Mouse (Mus musculus): ENCODE measurements around the gene Efna5. TPM values are rescaled to one million over a fixed set of nuclear protein-coding genes. Genes with fewer than 3 reads are reported as not detected.

The Efna5 gene
- polyA plus RNA-seq, 1 experiment from 2014 or later = 70.3 TPM

DNA sequence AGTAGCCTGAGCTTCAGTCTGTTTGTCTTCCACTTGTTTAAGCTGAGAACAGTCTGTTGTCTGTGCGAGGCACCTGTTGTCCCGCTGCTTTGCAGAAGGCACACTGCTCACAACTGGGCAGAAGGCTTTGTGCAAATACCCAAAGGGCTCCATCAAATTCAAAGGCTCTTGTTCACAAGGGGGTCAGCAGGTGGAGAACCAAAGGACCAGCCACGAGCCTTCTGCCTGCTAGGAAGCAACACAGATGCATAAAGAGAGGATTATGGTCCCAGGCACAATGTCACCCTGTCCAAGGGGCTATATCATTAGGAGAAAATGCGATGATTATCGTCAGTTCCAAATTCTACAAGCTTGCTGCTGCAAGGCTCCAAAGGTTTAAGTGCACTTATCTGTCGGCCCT lies 141.1 kb downstream of the Efna5 start:
- ATAC-seq (replicated peaks; ENCODE audit: insufficient number of reproducible peaks, low FRiP score, low TSS enrichment, low read depth) = no peak
- Histone ChIP-seq H3K9me3 (replicated peaks; ENCODE audit: control insufficient read depth, low read length) (no peaks in the 10 kb centered on the region), H3K36me3 (replicated peaks; ENCODE audit: control insufficient read depth, insufficient read depth, low read depth, low read length) (no peaks in the 10 kb centered on the region), H3K27ac (replicated peaks; ENCODE audit: low read depth, low read length) (no peak overlapping the region), H3K4me2 (ENCODE audit: low read depth, low read length) (no peak overlapping the region), H3K4me3 (ENCODE audit: low read depth, low read length) (no peak overlapping the region), H3K4me1 (ENCODE audit: control insufficient read depth, insufficient read depth, low read length) (peaks cover 4% of the 10 kb centered on the region; the same call in 1 of the 2 replicates), H3K27me3 (ENCODE audit: control insufficient read depth, insufficient read depth, low read length) (no peaks in the 10 kb centered on the region), H3K9ac (replicated peaks; ENCODE audit: low read length) (no peak overlapping the region)
- no peak for DNase-seq (ENCODE audit: low spot score)
- 68% methylated on average over 6 of the region's 6 CpGs for WGBS

DNA sequence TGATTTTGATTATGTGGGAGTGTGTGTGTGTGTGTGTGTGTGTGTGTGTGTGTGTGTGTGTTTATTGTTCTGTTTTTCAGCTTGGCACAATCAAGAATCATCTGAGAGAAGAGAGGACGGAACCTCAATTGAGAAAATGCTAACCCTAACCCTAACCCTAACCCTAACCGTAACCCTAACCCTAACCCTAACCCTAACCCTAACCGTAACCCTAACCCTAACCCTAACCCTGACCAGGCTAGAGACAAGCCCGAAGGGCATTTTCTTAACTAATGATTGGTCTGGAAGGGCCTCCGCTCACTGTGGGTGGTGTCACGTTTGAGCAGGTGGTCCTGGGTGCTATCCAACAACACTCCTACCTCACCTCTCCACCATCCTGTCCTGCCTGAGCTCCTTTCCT lies 143.7 kb downstream of the Efna5 start:
- Histone ChIP-seq H3K27ac (replicated peaks; ENCODE audit: low read depth, low read length) (no peak overlapping the region), H3K4me2 (ENCODE audit: low read depth, low read length) (no peak overlapping the region), H3K9ac (replicated peaks; ENCODE audit: low read length) (no peak overlapping the region), H3K27me3 (ENCODE audit: control insufficient read depth, insufficient read depth, low read length) (no peaks in the 10 kb centered on the region), H3K4me1 (ENCODE audit: control insufficient read depth, insufficient read depth, low read length) (peaks cover 4% of the 10 kb centered on the region; the same call in 1 of the 2 replicates), H3K36me3 (replicated peaks; ENCODE audit: control insufficient read depth, insufficient read depth, low read depth, low read length) (no peaks in the 10 kb centered on the region), H3K4me3 (ENCODE audit: low read depth, low read length) (no peak overlapping the region), H3K9me3 (replicated peaks; ENCODE audit: control insufficient read depth, low read length) (no peaks in the 10 kb centered on the region)
- 0 out of 2 replicates have a peak, but pooled peaks have one; percentile 82 for ATAC-seq (replicated peaks; ENCODE audit: insufficient number of reproducible peaks, low FRiP score, low TSS enrichment, low read depth)
- DNase-seq (ENCODE audit: low spot score) = no peak
- 47% methylated on average over 6 of the region's 6 CpGs for WGBS

DNA sequence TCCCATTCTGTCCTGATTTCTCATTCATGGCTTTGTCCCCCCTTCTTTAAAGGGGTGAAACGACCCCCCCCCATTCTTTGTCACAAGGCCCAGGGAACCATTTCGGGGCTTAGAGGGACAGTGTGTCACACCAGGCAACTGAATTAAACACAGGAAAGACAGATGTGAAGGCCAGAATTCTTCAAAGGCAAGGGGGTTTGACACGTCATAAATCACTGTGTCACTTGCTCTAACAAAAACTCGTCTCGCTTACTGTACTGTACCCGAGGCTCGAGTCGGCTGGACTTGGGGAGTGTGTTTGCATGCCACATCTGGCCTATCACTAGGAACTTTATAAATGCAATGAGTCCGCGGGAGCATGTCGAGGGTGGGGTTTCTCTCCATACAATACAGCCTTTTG lies 145.2 kb downstream of the Efna5 start:
- Histone ChIP-seq H3K27me3 (ENCODE audit: control insufficient read depth, insufficient read depth, low read length) (no peaks in the 10 kb centered on the region), H3K27ac (replicated peaks; ENCODE audit: low read depth, low read length) (no peak overlapping the region), H3K9ac (replicated peaks; ENCODE audit: low read length) (no peak overlapping the region), H3K4me3 (ENCODE audit: low read depth, low read length) (no peak overlapping the region), H3K9me3 (replicated peaks; ENCODE audit: control insufficient read depth, low read length) (no peaks in the 10 kb centered on the region), H3K36me3 (replicated peaks; ENCODE audit: control insufficient read depth, insufficient read depth, low read depth, low read length) (no peaks in the 10 kb centered on the region), H3K4me2 (ENCODE audit: low read depth, low read length) (no peak overlapping the region), H3K4me1 (ENCODE audit: control insufficient read depth, insufficient read depth, low read length) (peaks cover 4% of the 10 kb centered on the region; the same call in 1 of the 2 replicates)
- peak; percentile 28 for DNase-seq (ENCODE audit: low spot score)
- ATAC-seq (replicated peaks; ENCODE audit: insufficient number of reproducible peaks, low FRiP score, low TSS enrichment, low read depth) = 0 out of 2 replicates have a peak, but pooled peaks have one; percentile 27
- 28% methylated on average over 11 of the region's 11 CpGs for WGBS

DNA sequence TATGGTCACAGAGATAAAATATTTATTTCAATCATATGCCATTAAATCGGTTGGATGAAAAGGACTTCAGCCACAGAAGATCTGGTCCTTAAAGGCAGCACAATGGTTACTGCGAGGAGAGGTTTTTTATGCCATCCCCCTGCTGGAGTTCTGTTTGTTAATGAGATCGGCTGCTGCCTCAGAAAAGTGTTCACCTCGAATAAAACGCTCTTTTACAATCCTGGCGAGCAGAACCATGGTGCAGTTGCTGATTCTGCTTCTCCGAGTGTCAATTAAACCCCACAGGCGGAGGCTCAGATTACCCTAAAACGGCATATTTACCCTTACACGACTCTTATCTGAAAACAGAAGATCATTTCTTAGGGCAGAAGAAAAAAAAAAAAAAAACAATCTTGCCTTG lies 146.2 kb downstream of the Efna5 start:
- no peaks in the 10 kb centered on the region for H3K9me3 ChIP-seq (replicated peaks; ENCODE audit: control insufficient read depth, low read length)
- DNase-seq (ENCODE audit: low spot score) = peak; percentile 36
- H3K4me2 ChIP-seq (ENCODE audit: low read depth, low read length) = no peak overlapping the region
- H3K4me3 ChIP-seq (ENCODE audit: low read depth, low read length) = no peak overlapping the region
- no peaks in the 10 kb centered on the region for H3K36me3 ChIP-seq (replicated peaks; ENCODE audit: control insufficient read depth, insufficient read depth, low read depth, low read length)
- peaks cover 4% of the 10 kb centered on the region for H3K4me1 ChIP-seq (ENCODE audit: control insufficient read depth, insufficient read depth, low read length)
- WGBS = 8% methylated on average over 10 of the region's 10 CpGs
- ATAC-seq (replicated peaks; ENCODE audit: insufficient number of reproducible peaks, low FRiP score, low TSS enrichment, low read depth) = no peak
- no peak overlapping the region for H3K9ac ChIP-seq (replicated peaks; ENCODE audit: low read length)
- H3K27me3 ChIP-seq (ENCODE audit: control insufficient read depth, insufficient read depth, low read length) = no peaks in the 10 kb centered on the region
- H3K27ac ChIP-seq (replicated peaks; ENCODE audit: low read depth, low read length) = no peak overlapping the region

DNA sequence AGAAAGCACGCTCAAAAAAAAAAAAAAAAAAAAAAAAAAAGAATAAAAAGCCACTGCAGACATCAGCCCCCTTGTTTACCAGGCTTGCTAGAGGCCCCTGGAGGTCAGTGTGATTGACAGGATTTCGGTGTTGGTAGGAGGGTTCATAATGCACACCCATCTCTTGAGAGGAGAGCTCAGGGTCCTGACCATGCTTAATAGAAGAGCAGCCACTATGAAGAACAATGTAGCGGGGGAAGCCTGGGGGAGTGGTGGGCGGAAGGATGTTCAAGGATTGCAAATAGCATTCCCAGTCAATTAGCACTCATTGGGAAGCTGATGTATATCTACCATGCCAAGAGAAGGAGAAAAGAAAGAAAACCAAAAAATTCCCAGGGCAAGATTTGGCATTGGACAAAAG lies 147.1 kb downstream of the Efna5 start:
- Histone ChIP-seq H3K27me3 (ENCODE audit: control insufficient read depth, insufficient read depth, low read length) (no peaks in the 10 kb centered on the region), H3K4me1 (ENCODE audit: control insufficient read depth, insufficient read depth, low read length) (peaks cover 4% of the 10 kb centered on the region), H3K4me3 (ENCODE audit: low read depth, low read length) (no peak overlapping the region), H3K36me3 (replicated peaks; ENCODE audit: control insufficient read depth, insufficient read depth, low read depth, low read length) (no peaks in the 10 kb centered on the region), H3K4me2 (ENCODE audit: low read depth, low read length) (no peak overlapping the region), H3K27ac (replicated peaks; ENCODE audit: low read depth, low read length) (no peak overlapping the region), H3K9ac (replicated peaks; ENCODE audit: low read length) (no peak overlapping the region), H3K9me3 (replicated peaks; ENCODE audit: control insufficient read depth, low read length) (no peaks in the 10 kb centered on the region)
- ATAC-seq (replicated peaks; ENCODE audit: insufficient number of reproducible peaks, low FRiP score, low TSS enrichment, low read depth) (no peak), DNase-seq (ENCODE audit: low spot score) (no peak)
- 37% methylated on average over 4 of the region's 4 CpGs for whole genome bisulfite sequencing

DNA sequence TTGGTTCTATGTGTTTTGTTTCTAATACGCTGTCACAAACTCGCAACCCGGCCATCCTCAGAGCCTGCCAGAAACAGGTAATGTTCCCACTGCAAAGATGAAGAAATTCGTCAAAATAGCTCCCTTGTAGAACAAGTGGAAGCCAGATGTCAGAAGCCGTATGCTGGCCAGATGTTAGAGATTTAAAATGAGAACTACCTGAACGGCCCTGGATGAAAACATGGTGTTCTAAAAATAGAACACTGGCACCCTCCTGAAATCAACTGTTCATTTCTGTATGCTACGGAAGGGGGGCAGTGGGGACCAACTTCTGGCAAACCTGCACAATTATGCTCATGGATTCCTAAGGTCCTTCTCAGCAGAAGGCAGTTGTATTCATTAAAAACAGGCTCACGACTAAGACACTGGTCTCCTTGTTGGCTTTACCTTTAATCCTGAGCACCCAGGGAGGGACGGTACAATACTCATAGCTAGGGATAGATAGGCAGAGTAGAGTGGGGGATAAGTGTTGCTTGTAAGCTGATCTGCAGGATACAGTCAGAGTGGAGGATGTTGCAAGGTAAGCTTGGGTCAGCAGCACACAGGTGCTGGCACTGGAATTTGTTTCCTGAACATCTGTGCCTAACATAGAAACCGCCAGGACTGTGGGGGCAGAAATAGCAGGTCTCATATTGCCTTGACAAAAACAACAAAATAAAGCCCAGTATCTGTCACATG lies 151.2 kb downstream of the Efna5 start:
- H3K4me3 ChIP-seq (ENCODE audit: low read depth, low read length) = no peak overlapping the region
- no peaks in the 10 kb centered on the region for H3K36me3 ChIP-seq (replicated peaks; ENCODE audit: control insufficient read depth, insufficient read depth, low read depth, low read length)
- H3K4me2 ChIP-seq (ENCODE audit: low read depth, low read length) = no peak overlapping the region
- H3K27ac ChIP-seq (replicated peaks; ENCODE audit: low read depth, low read length) = no peak overlapping the region
- ATAC-seq (replicated peaks; ENCODE audit: insufficient number of reproducible peaks, low FRiP score, low TSS enrichment, low read depth) = no peak; the same call in 1 of the 2 replicates
- H3K9me3 ChIP-seq (replicated peaks; ENCODE audit: control insufficient read depth, low read length) = no peaks in the 10 kb centered on the region
- 26% methylated on average over 10 of the region's 10 CpGs for WGBS
- H3K27me3 ChIP-seq (ENCODE audit: control insufficient read depth, insufficient read depth, low read length) = no peaks in the 10 kb centered on the region
- no peak overlapping the region for H3K9ac ChIP-seq (replicated peaks; ENCODE audit: low read length)
- peak; percentile 74 for DNase-seq (ENCODE audit: low spot score)
- no peaks in the 10 kb centered on the region; the same call in 1 of the 2 replicates for H3K4me1 ChIP-seq (ENCODE audit: control insufficient read depth, insufficient read depth, low read length)

DNA sequence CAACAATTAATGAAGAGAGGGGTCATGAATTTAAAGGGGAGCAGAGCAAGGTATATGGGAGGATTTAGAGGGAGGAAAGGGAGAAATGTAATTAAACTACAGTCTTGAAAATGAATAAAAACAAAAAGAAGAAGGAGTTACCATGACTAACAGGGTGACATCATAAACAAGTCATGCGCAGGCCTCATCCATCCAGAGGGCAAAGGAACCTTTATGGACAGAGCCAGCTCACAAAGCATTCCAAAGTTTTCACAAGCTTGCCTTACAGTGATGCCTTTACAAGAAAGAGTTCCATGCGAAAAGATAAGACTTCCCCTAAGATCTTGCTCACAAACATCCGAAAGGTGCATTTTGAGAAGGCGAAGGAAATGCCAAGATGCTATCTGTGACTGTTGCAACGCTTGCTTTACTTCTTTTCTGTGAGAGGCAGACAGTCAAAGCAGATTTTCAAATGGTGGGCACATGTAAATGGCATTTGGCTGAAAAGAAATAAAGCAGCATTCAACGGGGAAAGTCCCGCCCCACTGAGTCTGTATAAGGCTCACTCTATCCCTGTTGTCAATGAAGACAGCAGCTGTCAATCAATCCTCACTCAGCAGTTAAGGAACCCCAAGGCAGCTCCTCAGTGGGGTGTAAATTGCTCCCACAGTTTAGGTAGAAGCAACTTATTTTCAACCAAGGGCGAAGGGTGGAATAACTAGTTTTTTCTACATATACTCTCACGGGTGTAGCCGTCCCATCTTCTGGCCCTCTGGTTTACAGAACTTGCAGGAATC lies 152.8 kb downstream of the Efna5 start:
- no peak for DNase-seq (ENCODE audit: low spot score)
- Histone ChIP-seq H3K9me3 (replicated peaks; ENCODE audit: control insufficient read depth, low read length) (no peaks in the 10 kb centered on the region), H3K27ac (replicated peaks; ENCODE audit: low read depth, low read length) (no peak overlapping the region), H3K9ac (replicated peaks; ENCODE audit: low read length) (no peak overlapping the region), H3K4me3 (ENCODE audit: low read depth, low read length) (no peak overlapping the region), H3K36me3 (replicated peaks; ENCODE audit: control insufficient read depth, insufficient read depth, low read depth, low read length) (no peaks in the 10 kb centered on the region), H3K27me3 (ENCODE audit: control insufficient read depth, insufficient read depth, low read length) (no peaks in the 10 kb centered on the region), H3K4me1 (ENCODE audit: control insufficient read depth, insufficient read depth, low read length) (no peaks in the 10 kb centered on the region; the same call in 1 of the 2 replicates), H3K4me2 (ENCODE audit: low read depth, low read length) (no peak overlapping the region)
- WGBS = 51% methylated on average over 10 of the region's 10 CpGs
- ATAC-seq (replicated peaks; ENCODE audit: insufficient number of reproducible peaks, low FRiP score, low TSS enrichment, low read depth) = no peak; the same call in 1 of the 2 replicates

DNA sequence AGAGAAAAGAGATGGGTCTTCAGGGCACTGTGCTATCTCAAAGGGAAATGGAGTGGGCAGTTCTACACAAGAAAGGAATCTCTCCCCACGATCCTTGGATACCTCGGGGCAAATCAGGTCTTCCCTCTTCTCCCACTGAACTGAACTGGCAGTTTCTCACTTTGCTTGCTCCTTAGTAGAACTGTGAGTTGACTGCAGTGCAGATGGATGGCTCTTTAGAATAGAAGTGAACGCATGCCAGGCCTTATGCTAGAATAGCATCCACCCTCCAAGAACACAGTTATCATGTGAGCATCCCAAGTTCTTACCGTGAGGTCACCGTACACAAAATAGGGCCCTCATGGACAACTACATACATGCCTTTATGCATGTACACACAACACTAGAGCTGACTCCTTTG lies 155.0 kb downstream of the Efna5 start:
- Histone ChIP-seq H3K4me1 (ENCODE audit: control insufficient read depth, insufficient read depth, low read length) (no peaks in the 10 kb centered on the region; the same call in 1 of the 2 replicates), H3K9ac (replicated peaks; ENCODE audit: low read length) (no peak overlapping the region), H3K9me3 (replicated peaks; ENCODE audit: control insufficient read depth, low read length) (no peaks in the 10 kb centered on the region), H3K4me3 (ENCODE audit: low read depth, low read length) (no peak overlapping the region), H3K36me3 (replicated peaks; ENCODE audit: control insufficient read depth, insufficient read depth, low read depth, low read length) (no peaks in the 10 kb centered on the region), H3K27me3 (ENCODE audit: control insufficient read depth, insufficient read depth, low read length) (no peaks in the 10 kb centered on the region), H3K27ac (replicated peaks; ENCODE audit: low read depth, low read length) (no peak overlapping the region), H3K4me2 (ENCODE audit: low read depth, low read length) (no peak overlapping the region)
- 74% methylated on average over 5 of the region's 5 CpGs for WGBS
- DNase-seq (ENCODE audit: low spot score) = no peak
- no peak for ATAC-seq (replicated peaks; ENCODE audit: insufficient number of reproducible peaks, low FRiP score, low TSS enrichment, low read depth)
